Mouse (Mus musculus): ENCODE measurements around the gene Pigyl.
A peak's percentile ranks its signal among the peaks of the same experiment; 100 is the strongest.

Gene Pigyl

DNA sequence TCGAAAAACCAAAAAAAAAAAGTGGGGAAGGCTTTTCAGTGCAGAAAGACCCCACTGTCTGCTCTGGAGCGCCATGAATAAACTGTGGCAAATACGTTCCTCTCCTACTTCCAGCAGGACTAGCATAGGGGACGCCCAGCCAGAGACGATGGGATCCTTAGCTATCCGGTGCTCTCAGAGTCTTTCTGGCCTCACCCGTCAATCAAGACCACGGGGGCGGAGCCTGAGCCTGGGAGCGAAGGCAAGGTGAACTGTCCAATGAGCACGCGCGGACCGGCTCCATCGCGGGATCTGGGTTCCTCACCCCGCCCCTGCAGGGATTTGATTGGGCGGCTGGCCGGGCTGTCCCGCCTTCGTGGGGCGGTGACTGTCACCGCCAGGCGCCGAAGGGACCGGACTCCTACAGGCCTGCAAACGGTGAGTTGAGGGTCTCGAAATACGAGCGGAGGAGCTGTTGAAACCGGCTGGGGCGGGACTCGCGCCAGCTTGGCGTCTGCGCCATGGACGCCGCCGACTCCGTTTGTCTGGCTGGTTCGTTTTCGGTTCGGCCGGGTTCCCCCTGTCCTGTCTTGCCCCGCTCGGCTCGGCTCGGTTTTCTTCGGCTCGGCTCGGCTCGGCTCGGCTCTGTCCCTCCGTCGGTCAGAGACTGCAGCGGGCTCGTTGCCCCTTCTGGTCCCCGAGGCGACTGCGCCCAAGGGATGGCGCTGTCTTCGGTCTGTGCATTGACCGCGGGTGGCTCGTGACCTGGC, at the start of gene Pigyl:
TSS of gene Pigyl (plus strand) at position 350 of the 749 bp plus-strand sequence.
- DNase-seq, result peak; percentile 99

DNA sequence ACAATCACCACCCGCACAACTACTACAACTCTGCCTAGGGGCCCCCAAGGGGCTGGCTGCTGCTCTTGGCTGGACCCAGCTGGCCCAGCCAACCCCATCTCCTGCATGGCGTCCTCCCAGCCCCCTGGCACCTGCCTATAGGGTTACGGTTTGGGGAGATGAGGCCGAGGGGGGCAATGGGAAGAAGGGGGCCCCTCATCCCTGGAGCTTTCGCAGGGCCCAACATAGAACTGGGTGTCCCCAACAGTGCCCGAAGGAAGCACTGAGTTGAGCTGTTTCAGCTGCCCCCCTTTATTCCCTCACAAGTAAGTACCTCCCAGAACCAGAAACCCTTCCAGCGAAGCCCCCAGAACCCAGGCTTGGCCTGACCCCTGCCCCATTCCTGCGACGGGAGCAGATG, 48.5 kb upstream of the Pigyl start:
- no peak for DNase-seq

DNA sequence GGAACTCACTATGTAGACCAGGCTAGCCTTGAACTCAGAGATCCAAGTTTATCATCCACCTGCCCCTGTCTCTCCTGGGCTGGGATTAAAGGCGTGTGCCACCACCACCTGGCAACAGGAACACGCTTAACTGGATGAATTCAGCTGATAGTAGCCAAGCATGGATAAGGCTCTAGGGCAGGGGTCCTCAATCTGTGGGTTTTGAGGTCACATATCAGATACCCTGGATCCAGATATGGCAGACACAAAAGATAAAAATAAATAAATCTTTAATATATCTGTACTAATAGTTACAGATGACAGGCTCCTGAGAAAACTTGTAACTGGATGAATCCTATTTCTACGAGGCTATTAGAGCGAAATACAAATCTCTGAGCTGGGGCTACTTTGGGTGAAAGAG, 41.0 kb upstream of the Pigyl start:
- no peak for DNase-seq

GRCm38 (mm10) chr9:22116086-22116485, 40.6 kb upstream of the Pigyl start:
- DNase-seq, result no peak

DNA sequence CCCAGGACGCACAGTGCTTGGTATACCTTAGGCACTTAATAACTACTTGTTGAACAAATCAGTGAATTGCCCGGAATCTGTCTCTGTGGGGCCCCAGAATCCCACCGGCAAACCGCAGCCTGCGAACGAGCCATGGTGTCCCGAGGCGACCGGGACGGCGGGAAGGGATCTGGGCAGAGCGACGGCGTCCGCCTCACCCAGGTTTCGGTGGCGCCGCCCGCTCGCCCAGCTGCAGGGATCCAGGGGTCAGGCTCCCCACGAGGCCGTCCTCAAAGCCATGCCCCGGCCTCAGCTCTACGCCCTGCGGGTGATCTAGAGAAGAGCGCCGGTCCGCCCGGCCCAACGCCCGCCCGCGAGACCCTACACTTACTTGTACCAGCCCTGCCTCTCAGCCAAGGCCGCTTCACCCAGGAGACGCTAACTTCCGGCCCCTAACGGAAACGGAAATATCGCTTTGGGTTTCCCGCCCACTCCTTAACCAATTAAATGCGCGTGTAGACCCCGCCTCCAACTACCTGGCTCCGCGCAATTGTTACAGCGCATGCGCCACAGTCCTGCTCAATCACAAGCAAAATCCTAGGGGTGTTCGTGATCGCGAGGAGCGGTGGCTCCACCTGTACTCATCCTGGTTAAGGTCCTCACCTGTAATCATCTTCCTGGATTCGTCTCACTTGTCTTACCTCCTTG, 39.8 kb upstream of the Pigyl start, which contains the start of gene Elof1:
TSS of gene Elof1 (minus strand) at position 433 of the 687 bp plus-strand sequence.
- peak; percentile 95 for DNase-seq

DNA sequence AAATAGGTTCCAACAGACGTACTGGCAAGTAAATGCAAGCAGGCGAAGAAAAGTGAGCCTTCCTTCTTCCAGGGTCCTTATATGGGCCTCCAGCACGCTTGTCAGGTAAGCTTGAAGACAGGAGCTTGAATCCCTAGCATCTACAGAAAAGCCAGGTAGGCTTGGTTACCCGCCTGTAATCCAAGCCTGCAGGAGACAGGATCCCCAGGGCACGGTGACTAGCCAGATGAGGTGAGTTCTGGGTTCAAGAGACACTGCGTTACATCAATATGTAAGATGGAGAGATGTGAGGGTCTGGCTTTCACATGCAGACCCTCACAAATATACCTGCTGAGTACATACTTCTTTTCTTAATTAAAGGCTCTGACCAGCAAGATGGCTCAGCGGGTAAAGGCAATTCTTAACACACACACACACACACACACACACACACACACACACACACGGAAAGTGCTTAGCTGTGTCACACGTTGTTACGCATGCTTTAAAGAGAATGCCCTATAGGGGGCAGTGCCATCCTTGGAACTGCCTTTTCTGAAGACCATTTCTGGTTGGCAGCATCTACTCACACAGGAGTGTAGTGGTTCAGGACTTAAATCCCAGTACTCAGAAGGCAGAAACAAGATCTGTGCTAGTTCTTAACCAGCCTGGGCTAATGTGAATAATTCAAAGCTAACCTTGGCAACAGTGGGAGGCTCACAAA, 38.7 kb upstream of the Pigyl start:
- DNase-seq, result peak; percentile 71

GRCm38 (mm10) chr9:22119543-22119942, 37.1 kb upstream of the Pigyl start:
- DNase-seq, result no peak

GRCm38 (mm10) chr9:22121545-22121944, 35.1 kb upstream of the Pigyl start:
- DNase-seq, result no peak

- no peak for DNase-seq
Observed at GRCm38 (mm10) chr9:22122005-22122404, 34.6 kb upstream of the Pigyl start.

- no peak for DNase-seq
Observed at GRCm38 (mm10) chr9:22123069-22123609, 33.5 kb upstream of the Pigyl start.

- no peak for DNase-seq
Observed at GRCm38 (mm10) chr9:22124169-22124568, 32.5 kb upstream of the Pigyl start.

GRCm38 (mm10) chr9:22125246-22126027, 31.2 kb upstream of the Pigyl start:
- DNase-seq, result no peak

- peak; percentile 86 for DNase-seq
Observed at GRCm38 (mm10) chr9:22131226-22131981, 25.2 kb upstream of the Pigyl start.

GRCm38 (mm10) chr9:22132220-22132619, 24.4 kb upstream of the Pigyl start:
- DNase-seq, result no peak

- DNase-seq, result no peak
Observed at GRCm38 (mm10) chr9:22134246-22134890, 22.3 kb upstream of the Pigyl start.

DNA sequence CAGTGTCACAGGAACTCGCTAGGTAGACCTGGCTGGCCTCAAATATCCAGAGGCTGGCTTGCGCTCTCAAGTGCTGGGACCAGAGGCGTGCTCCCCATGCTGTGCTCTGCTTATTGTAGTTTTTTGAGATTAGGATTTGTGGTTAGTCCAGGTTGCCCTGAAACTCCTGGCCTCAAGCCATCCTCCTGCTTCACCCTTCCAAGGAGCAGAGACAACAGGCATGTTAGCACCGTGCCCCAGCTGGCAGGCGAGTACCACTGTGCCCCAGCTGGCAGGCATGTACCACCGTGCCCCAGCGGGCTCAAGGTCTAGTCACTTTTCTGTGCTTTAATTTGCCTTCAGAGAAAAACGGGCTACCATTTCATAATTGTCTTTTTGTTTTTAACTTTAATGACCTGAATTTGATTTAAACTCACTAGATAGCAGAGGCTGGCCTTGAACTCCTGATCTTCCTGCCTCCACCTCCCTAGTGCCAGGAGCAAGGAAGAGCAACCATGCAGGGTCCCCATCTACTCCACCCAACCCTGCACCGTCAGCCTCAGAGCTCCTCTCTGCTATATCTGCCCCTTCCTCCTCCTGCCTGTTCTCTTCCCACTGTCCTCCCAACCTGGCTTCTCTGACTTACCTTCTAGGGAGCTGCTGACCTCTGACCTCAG, 21.5 kb upstream of the Pigyl start:
- no peak for DNase-seq

- peak; percentile 45 for DNase-seq
Observed at GRCm38 (mm10) chr9:22135644-22136390, 20.8 kb upstream of the Pigyl start, which contains the start of gene Acp5. TSS of gene Acp5 (minus strand) at chr9:22135711.

GRCm38 (mm10) chr9:22136765-22137547, 19.7 kb upstream of the Pigyl start:
- DNase-seq, result no peak

- no peak for DNase-seq
Observed at GRCm38 (mm10) chr9:22138480-22138879, 18.2 kb upstream of the Pigyl start.

Measured in thymus, postnatal 25 days (tissue).